Mouse (Mus musculus): ENCODE measurements around the gene Cdhr4.
"Not testable (repeated sequence)": the region's sequence is repeated elsewhere in the genome, so short reads cannot be mapped to it uniquely, and the experiment has no call there.

The Cdhr4 gene

GRCm38 (mm10) chr9:108013577-108013976 lies 21.3 kb downstream of the Cdhr4 start:
- DNase-seq = not testable (repeated sequence)

- no peak for DNase-seq
Observed at GRCm38 (mm10) chr9:108017127-108017526, 24.8 kb downstream of the Cdhr4 start.

GRCm38 (mm10) chr9:108020741-108021140 lies 28.4 kb downstream of the Cdhr4 start:
- no peak for DNase-seq

GRCm38 (mm10) chr9:108023216-108023615 lies 30.9 kb downstream of the Cdhr4 start:
- peak; percentile 33 to 58 for DNase-seq

GRCm38 (mm10) chr9:108026584-108026983 lies 34.3 kb downstream of the Cdhr4 start:
- no peak for DNase-seq

- DNase-seq = no peak
Observed at GRCm38 (mm10) chr9:108027867-108028266, 35.6 kb downstream of the Cdhr4 start.

GRCm38 (mm10) chr9:108032126-108032525 lies 39.8 kb downstream of the Cdhr4 start:
- DNase-seq = no peak

GRCm38 (mm10) chr9:108035331-108036156 lies 43.2 kb downstream of the Cdhr4 start:
- DNase-seq = no peak

GRCm38 (mm10) chr9:108044751-108045492 lies 52.6 kb downstream of the Cdhr4 start:
- DNase-seq = no peak

GRCm38 (mm10) chr9:108046582-108046981 lies 54.3 kb downstream of the Cdhr4 start:
- DNase-seq = no peak

GRCm38 (mm10) chr9:108047601-108048565 lies 55.6 kb downstream of the Cdhr4 start:
- no peak for DNase-seq

- DNase-seq = no peak
Observed at GRCm38 (mm10) chr9:108048566-108048955, 56.3 kb downstream of the Cdhr4 start.

GRCm38 (mm10) chr9:108049016-108049455 lies 56.7 kb downstream of the Cdhr4 start, which contains the start of gene Gmppb:
Gmppb (plus strand) TSS chr9:108049242.
- DNase-seq = peak; percentile 97 to 98
